Mouse (Mus musculus): ENCODE results near the gene Pif1. TPM values are rescaled to one million over a fixed set of nuclear protein-coding genes. Genes with fewer than 3 reads are reported as not detected.

The Pif1 gene
- under 1 TPM in 1 of 2 experiments, not detected in 1; 0.92 TPM for total RNA-seq (2021)
- long read RNA-seq, experiment 1, partial matches to known transcripts, result 0 of 1 reads
- long read RNA-seq, experiment 1, other reads (novel, unspliced or antisense), result 1 of 1 reads
- long read RNA-seq, experiment 2, result 0 reads

- peak; percentile 58 to 66 for DNase-seq
- intact Hi-C loops (cut with DNase I), result no loop called here
These were observed at the start of gene Pif1 for GRCm38 (mm10) chr9:65586406-65587269. Gene Pif1 (plus strand): TSS chr9:65587160.

DNA sequence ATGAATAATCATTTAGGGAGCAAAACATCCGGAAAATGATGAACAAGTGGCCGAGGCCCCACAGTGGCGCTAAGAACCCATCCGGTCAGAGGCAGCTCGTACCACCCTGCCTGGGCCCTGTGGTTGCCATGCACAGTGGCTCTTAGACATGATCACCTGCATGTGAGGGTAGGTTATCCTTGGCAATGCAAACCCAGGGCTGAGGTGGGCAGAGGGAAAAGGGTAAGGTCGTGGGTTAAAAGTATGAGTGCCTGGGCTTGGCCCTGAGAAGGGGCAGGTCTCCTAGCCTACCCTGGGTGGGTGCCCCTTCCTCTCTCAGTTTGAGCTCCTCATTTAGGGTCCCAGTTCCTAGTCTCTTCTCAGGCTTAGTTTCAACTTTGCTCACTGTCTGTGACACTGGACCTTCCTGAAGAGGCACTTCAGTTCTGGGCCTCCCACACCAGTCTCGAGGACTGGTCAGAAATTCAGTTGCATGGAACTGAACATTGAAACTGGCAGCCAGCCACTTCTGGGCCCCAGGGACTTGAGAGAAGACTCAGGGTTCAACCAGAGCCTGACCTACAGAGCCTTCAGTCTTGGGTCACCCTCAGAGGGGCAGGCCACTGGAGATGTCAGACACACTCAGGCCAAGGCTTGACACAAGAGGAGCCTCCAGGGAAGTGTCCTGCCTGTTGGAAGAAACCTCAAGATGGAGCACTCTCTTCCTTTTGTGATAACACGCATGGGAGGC, 48.9 kb upstream of the Pif1 start:
- DNase-seq, result no peak
- intact Hi-C loops (cut with DNase I), result no loop called here

GRCm38 (mm10) chr9:65539697-65540096, 47.3 kb upstream of the Pif1 start:
- intact Hi-C loops (cut with DNase I), result no loop called here
- DNase-seq, result no peak

GRCm38 (mm10) chr9:65541126-65542068, 45.6 kb upstream of the Pif1 start:
- intact Hi-C loops (cut with DNase I), result no loop called here
- peak; percentile 21 to 46 for DNase-seq

GRCm38 (mm10) chr9:65542111-65542524, 44.8 kb upstream of the Pif1 start:
- DNase-seq, result no peak
- intact Hi-C loops (cut with DNase I), result no loop called here

DNA sequence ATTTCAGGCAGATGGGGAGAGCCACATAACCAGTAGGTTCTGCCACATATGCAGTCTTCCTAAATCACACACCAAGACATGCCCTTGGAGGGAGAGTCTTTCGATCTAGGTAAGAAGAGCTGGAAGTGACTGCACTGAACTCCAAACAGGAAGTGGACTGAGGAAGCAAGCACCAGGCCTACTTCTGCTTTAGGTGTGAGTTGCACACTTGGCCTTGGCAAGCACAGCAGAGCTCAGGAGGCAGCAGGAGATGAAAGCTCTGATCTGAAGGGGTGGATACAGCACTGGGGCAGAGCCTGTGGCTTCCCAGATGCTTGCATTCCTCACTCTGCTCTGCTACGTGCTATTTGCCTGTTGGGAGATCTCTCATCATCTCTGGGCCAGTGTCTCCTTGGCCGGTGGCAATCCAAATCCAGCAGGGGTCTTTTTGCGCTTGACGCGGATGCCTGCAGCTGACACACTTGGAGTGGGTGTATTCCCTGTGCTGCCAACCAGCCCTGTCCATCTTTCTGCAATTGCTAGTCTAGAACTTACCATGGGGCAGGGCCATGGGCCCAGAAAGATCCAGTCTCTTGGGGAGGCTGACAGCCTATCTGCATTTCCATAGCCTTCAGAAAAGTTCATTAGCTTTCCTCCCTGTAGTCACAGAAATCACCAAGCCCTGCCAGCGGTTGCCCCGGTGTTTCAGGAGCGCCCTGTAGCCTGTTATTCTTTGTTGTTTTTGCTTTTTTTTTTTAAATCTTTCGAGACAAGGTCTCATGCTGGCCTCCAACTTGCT, 41.1 kb upstream of the Pif1 start:
- intact Hi-C loops (cut with DNase I), result no loop called here
- DNase-seq, result no peak

DNA sequence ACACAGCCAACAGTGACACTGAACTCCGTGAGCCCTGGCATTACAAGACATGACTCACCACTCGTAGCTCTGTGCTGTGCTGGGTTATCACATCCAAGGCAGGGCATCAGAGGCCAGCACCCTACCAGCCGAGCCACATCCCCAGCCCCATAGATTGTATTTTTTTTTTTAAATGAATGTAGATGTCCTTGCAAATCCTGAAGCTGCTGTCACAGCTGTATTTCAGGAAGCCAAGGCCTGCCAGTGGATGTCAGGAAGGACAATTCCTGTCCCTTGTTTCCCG, 40.6 kb upstream of the Pif1 start:
- intact Hi-C loops (cut with DNase I), result no loop called here
- no peak for DNase-seq

DNA sequence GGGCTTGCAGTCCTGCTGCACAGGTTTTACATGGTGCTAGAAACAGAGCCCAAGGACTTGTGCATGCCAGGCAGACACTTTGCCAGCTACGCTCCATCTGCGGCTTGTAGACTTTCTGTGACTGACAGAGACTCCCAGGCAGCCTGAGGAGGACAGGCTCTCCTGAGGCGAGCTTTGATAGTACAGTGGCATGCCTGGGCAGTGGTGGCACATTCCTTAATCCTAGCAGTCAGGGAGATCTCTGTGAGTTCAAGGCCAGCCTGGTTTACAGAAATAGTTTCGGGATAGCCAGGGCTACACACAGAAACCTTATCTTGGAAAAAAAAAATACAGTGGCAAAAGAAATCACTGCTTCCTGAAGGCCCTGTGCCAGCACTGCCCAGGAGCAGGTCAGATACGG, 39.8 kb upstream of the Pif1 start:
- no peak for DNase-seq
- intact Hi-C loops (cut with DNase I), result no loop called here

DNA sequence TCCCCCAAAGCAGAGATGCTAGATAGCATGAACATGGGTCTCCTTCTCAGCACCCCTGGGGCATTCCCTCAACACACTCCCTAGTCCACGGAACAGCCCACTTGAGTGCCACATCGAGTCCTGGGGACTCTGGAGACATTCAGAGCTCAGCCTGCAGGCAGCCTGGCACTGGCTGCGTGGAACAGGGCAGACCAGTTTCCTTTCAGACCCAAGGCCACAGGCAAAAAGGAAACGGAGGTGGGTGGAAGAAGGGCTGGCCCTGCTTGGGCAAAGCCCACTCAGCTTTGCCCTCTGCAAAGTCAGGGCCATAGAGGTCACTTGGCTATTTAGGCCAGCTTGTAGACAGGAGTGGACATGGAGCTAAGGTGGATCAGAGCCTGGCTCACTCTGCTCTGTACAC, 39.1 kb upstream of the Pif1 start:
- DNase-seq, result no peak
- intact Hi-C loops (cut with DNase I), result no loop called here

DNA sequence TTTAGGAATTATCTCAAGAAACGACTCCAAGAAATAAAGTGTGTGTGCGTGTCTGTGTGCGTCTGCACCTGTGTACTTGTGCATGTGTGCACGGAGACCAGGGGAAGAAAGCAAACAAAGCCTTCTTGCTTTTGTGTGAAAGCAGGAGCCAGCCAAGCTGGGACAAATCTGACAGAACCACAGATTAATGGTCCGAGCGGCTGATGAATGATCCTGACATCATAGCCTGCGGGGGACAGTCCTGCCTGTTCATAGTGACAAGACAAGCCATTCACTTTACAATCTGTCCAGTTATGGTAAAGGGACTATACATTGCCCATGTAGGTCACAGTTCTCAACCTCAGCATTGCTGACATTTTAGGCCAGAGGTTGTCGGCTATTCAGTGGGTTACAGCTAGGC, 38.6 kb upstream of the Pif1 start:
- no peak for DNase-seq
- intact Hi-C loops (cut with DNase I), result no loop called here

DNA sequence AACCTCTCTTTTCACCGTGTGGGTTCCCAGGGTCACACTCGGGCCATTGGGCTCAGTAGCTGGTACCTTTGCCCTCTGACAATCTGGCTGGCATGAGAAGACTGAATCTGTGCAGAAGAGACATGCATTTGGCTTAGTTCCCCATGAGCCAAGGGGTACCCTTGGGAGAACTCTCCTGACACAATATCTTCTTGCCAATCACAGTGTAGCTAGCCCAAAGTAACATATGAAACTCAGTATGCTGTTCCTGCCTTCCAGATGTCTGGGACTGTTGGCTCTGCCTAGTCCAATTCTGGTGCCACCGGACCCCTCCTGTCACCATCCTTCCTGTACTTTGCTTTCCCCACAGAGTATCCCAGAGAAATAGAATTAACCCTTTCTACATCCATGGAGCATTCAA, 37.8 kb upstream of the Pif1 start:
- no peak for DNase-seq
- intact Hi-C loops (cut with DNase I), result no loop called here

- intact Hi-C loops (cut with DNase I), result no loop called here
- no peak for DNase-seq
These were observed 37.3 kb upstream of the Pif1 start for GRCm38 (mm10) chr9:65549643-65550042.

DNA sequence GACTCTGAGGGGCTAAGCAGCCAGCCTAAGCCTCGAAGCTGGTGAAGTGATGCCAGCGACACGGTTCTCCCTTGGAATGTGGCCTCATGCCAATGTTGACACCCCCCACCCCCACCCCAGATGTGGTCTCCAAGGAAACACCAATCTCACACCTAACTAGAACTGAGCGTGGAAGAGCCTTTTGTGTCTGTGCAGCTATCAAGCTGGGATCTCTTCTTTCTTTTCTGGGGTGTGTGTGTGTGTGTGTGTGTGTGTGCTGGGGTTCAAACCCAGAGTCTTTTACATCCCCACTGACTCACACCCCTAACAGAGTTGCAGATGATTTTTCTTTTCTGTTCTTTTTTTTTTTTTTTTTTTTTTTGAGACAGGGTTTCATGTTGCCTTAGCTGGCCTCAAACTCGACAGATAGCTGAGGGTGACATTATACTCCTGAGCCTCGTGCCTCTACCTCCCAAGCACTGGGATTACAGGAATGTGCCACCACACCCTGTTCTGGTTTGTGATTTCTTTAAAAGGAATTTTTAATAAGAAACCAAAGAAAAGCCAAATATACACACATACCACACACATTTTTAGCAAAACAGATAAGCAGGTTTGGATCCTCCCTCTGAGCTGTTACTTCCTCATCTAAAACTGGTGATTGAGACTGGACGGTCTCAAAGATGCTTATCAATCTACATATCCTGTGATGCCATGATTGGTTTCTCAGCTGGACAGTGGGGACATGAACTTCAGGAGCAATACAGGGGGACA, 36.7 kb upstream of the Pif1 start:
- DNase-seq, result no peak
- intact Hi-C loops (cut with DNase I), result no loop called here

GRCm38 (mm10) chr9:65551035-65551434, 35.9 kb upstream of the Pif1 start:
- intact Hi-C loops (cut with DNase I), result no loop called here
- peak; percentile 72 to 74 for DNase-seq

- intact Hi-C loops (cut with DNase I), result no loop called here
- no peak for DNase-seq
These were observed 34.8 kb upstream of the Pif1 start for GRCm38 (mm10) chr9:65552141-65552540.

DNA sequence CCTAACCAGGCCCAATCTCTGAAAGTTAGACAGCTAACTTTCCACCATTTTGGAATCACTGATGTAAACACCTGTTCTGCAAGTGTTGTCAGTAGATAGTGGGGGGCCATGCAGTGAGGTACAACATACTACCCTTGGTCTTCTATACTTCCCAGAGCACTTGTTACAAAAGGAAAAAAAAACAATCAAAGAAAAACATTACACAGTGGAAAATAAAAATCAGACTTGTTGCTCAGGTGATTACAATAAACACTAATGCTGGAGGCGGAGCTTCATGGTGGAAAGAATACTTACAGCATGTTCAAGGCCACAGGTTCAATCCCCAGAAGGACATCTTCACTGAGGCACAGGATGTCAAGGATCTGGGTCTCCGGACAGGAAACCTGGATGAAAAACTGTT, 34.2 kb upstream of the Pif1 start:
- no peak for DNase-seq
- intact Hi-C loops (cut with DNase I), result no loop called here

GRCm38 (mm10) chr9:65555001-65555405, 32.0 kb upstream of the Pif1 start:
- intact Hi-C loops (cut with DNase I), result no loop called here
- no peak for DNase-seq

DNA sequence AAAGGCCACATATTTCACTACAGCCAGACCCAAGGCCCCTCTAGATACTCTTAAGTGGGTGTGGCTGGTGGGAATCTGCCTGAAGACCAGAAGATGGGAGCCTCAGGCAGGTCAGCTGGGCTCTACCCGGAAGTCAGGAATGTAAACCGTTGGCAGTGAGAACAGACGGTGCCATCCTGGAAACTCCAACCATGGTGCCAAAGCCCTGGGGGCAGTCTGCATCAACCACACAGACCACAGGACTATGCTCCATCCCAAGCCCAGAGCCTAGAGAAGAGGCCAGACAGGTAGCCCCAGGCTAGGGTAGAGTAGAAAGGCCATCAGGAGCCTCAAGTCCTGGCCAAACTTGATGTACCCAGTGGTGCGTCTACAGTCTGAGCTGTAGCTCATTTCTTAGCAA, 31.3 kb upstream of the Pif1 start:
- intact Hi-C loops (cut with DNase I), result no loop called here
- no peak for DNase-seq

GRCm38 (mm10) chr9:65556349-65556748, 30.6 kb upstream of the Pif1 start:
- DNase-seq, result no peak
- intact Hi-C loops (cut with DNase I), result no loop called here
